Mouse (Mus musculus): ENCODE measurements around the gene Canx. TPM values are rescaled to one million over a fixed set of nuclear protein-coding genes. Genes with fewer than 3 reads are reported as not detected.
A peak's percentile ranks its signal among the peaks of the same experiment; 100 is the strongest.
"Not testable (repeated sequence)": the region's sequence is repeated elsewhere in the genome, so short reads cannot be mapped to it uniquely, and the experiment has no call there.

Canx gene
- polyA plus RNA-seq, 1 experiment = 396 TPM

GRCm38 (mm10) chr11:50336891-50337290, 11.4 kb upstream of the Canx start:
- H3K4me3 ChIP-seq (ENCODE audit: insufficient read depth, low read length) = no peak overlapping the region
- TF ChIP-seq POLR2A (IDR thresholded peaks at IDR 0.05; ENCODE audit: borderline replicate concordance, low read depth, low read length) = no peak
- H3K27ac ChIP-seq (ENCODE audit: insufficient read depth, low read depth, low read length) = no peak overlapping the region
- H3K4me1 ChIP-seq (ENCODE audit: control insufficient read depth, insufficient read depth, low read length) = no peaks in the 10 kb centered on the region

DNA sequence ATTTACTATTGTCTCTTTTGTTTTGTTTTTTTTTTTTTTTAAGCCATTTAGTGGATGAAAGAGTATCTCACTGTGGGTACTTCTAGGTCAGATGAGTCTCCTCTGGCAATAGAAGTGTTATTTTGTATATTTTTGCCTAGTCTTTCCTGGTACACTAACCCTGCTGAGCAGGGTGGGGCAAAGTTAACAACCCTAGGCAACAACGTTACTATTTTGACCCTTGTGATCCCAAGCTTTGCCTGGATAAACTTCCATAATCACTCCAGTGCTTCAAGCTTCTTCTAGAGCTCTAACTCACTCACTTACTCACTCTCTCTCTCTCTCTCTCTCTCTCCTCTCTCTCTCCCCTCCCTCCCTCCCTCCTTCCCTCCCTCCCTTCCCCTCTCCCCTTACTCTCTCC, 10.7 kb upstream of the Canx start:
- no peak overlapping the region for H3K27ac ChIP-seq (ENCODE audit: insufficient read depth, low read depth, low read length)
- no peak overlapping the region for H3K4me3 ChIP-seq (ENCODE audit: insufficient read depth, low read length)
- no peaks in the 10 kb centered on the region for H3K4me1 ChIP-seq (ENCODE audit: control insufficient read depth, insufficient read depth, low read length)
- TF ChIP-seq CTCF (IDR thresholded peaks at IDR 0.05; ENCODE audit: low read depth, low read length) (no peak), POLR2A (IDR thresholded peaks at IDR 0.05; ENCODE audit: borderline replicate concordance, low read depth, low read length) (no peak)

- Histone ChIP-seq H3K4me3 (ENCODE audit: insufficient read depth, low read length) (no peak overlapping the region), H3K27ac (ENCODE audit: insufficient read depth, low read depth, low read length) (no peak overlapping the region), H3K4me1 (ENCODE audit: control insufficient read depth, insufficient read depth, low read length) (peaks cover 8% of the 10 kb centered on the region)
- TF ChIP-seq CTCF (IDR thresholded peaks at IDR 0.05; ENCODE audit: low read depth, low read length) (no peak), POLR2A (IDR thresholded peaks at IDR 0.05; ENCODE audit: borderline replicate concordance, low read depth, low read length) (no peak)
These were observed 7.7 kb upstream of the Canx start for GRCm38 (mm10) chr11:50333181-50333580.

- TF ChIP-seq CTCF (IDR thresholded peaks at IDR 0.05; ENCODE audit: low read depth, low read length) = no peak
- no peak for TF ChIP-seq POLR2A (IDR thresholded peaks at IDR 0.05; ENCODE audit: borderline replicate concordance, low read depth, low read length)
- H3K4me3 ChIP-seq (ENCODE audit: insufficient read depth, low read length) = no peak overlapping the region
- H3K27ac ChIP-seq (ENCODE audit: insufficient read depth, low read depth, low read length) = no peak overlapping the region
- peaks cover 11% of the 10 kb centered on the region for H3K4me1 ChIP-seq (ENCODE audit: control insufficient read depth, insufficient read depth, low read length)
These were observed 3.9 kb upstream of the Canx start for GRCm38 (mm10) chr11:50329378-50329777.

DNA sequence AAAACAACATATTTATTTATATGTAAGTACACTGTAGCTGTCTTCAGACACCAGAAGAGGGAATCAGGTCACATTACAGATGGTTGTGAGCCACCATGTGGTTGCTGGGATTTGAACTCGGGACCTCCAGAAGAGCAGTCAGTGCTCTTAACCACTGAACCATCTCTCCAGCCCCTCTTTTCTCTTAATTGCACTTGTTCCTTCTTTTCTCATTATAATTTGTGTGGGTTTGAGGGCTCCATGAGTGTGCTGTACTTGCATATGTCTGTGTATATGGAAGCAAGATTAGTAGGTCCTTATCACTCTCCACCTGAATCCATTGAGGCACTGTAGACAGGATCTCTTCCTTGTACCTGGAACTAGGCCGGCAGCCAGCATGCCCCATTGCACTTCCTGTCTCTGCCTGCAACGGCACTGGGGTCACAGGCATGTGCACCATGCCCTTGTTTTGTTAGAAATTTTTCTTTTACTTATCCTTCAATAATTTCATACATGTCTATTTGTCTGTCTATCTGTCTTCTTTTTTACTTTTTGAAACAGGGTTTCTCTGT, 2.7 kb upstream of the Canx start:
- no peak overlapping the region for H3K27ac ChIP-seq (ENCODE audit: insufficient read depth, low read depth, low read length)
- no peak overlapping the region for H3K4me3 ChIP-seq (ENCODE audit: insufficient read depth, low read length)
- TF ChIP-seq CTCF (IDR thresholded peaks at IDR 0.05; ENCODE audit: low read depth, low read length) (no peak), POLR2A (IDR thresholded peaks at IDR 0.05; ENCODE audit: borderline replicate concordance, low read depth, low read length) (no peak)
- peaks cover 13% of the 10 kb centered on the region for H3K4me1 ChIP-seq (ENCODE audit: control insufficient read depth, insufficient read depth, low read length)

- Histone ChIP-seq H3K27ac (ENCODE audit: insufficient read depth, low read depth, low read length) (peak overlapping the region; percentile 60), H3K4me3 (ENCODE audit: insufficient read depth, low read length) (peak overlapping the region; percentile 68), H3K4me1 (ENCODE audit: control insufficient read depth, insufficient read depth, low read length) (peaks cover 17% of the 10 kb centered on the region)
- no peak for TF ChIP-seq CTCF (IDR thresholded peaks at IDR 0.05; ENCODE audit: low read depth, low read length)
- no peak for TF ChIP-seq POLR2A (IDR thresholded peaks at IDR 0.05; ENCODE audit: borderline replicate concordance, low read depth, low read length)
These were observed 961 bp upstream of the Canx start for GRCm38 (mm10) chr11:50326302-50326966.

DNA sequence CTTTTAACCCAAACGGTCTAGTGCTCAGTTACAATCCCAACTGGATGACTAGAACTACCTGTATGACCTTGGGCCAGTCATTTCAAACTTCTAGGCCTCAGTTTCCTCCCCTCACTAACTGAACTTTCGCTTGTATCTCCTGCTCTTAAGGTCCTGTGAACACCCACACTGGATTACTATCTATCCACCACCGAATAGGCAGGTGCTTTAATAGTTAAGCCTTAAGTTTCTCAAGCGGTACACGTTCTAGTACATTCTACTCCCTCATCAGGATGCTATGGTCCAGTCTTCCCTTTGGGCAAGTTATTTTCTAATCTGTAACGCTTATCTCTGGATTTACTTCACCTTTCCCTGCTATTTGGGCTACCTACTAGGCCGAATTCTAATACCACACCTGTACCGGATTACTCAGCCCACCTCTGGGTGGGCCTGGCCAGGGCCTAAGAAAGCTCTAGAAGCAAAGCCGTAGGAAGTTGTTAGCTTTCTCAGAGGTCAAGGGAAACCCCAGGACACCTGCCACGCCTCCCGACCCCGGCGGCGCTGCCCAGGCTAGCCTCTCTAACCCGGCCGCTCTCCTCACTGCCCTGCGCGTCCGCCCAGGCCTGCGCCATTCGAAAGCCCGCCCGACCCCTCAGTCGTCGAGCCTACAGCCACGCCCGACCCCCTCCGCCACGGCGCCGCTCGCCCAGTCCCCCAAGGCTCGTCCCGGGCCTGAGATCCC, 562 bp downstream of the Canx start:
- peaks cover 16% of the 10 kb centered on the region for H3K4me1 ChIP-seq (ENCODE audit: control insufficient read depth, insufficient read depth, low read length)
- peak overlapping the region; percentile 76 for H3K4me3 ChIP-seq (ENCODE audit: insufficient read depth, low read length)
- no peak for TF ChIP-seq POLR2A (IDR thresholded peaks at IDR 0.05; ENCODE audit: borderline replicate concordance, low read depth, low read length)
- TF ChIP-seq CTCF (IDR thresholded peaks at IDR 0.05; ENCODE audit: low read depth, low read length) = no peak
- peak overlapping the region; percentile 60 for H3K27ac ChIP-seq (ENCODE audit: insufficient read depth, low read depth, low read length)

DNA sequence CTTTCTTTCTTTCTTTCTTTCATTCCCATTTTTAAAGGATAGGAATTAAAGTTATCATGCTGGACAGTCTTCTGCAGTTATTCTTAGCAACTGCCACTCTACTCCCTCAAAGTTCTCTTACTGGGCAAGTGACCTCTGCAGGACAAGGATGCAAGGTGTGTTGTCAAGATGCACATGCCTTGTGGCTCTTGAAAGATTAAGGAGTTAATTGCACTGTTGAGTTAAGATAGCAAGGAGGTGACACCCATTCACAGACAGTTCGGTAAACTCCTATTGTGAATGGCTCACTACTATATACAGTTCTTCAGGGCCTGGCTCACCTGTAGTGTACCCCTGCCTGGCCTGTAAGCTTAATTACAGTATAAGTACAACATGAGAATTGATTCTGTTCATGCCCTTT, 1.6 kb downstream of the Canx start:
- Histone ChIP-seq H3K4me3 (ENCODE audit: insufficient read depth, low read length) (peak overlapping the region; percentile 76), H3K4me1 (ENCODE audit: control insufficient read depth, insufficient read depth, low read length) (peaks cover 17% of the 10 kb centered on the region), H3K27ac (ENCODE audit: insufficient read depth, low read depth, low read length) (no peak overlapping the region)
- no peak for TF ChIP-seq CTCF (IDR thresholded peaks at IDR 0.05; ENCODE audit: low read depth, low read length)

DNA sequence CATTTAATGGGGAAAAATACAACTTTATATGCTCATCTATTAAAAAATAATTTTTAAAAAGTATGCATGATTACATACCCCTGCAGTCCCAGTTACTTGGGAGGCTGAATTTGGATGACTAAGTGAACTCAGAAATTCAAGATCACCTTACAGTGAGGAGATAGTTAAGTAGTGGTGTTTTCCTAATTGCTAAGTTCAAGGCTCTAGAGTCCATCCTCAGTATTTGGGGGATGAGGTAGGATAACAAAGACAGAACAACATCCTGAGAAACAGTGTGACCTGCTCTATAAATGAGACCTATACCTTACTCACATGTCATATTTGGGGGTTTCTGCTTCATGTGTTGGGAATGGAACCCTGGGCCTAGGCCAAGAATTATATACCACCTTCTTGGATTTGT, 3.1 kb downstream of the Canx start:
- Histone ChIP-seq H3K4me3 (ENCODE audit: insufficient read depth, low read length) (no peak overlapping the region), H3K27ac (ENCODE audit: insufficient read depth, low read depth, low read length) (no peak overlapping the region), H3K4me1 (ENCODE audit: control insufficient read depth, insufficient read depth, low read length) (peaks cover 20% of the 10 kb centered on the region)
- TF ChIP-seq POLR2A (IDR thresholded peaks at IDR 0.05; ENCODE audit: borderline replicate concordance, low read depth, low read length) = no peak

- Histone ChIP-seq H3K27ac (ENCODE audit: insufficient read depth, low read depth, low read length) (no peak overlapping the region), H3K4me3 (ENCODE audit: insufficient read depth, low read length) (no peak overlapping the region), H3K4me1 (ENCODE audit: control insufficient read depth, insufficient read depth, low read length) (peaks cover 20% of the 10 kb centered on the region)
- no peak for TF ChIP-seq CTCF (IDR thresholded peaks at IDR 0.05; ENCODE audit: low read depth, low read length)
- no peak for TF ChIP-seq POLR2A (IDR thresholded peaks at IDR 0.05; ENCODE audit: borderline replicate concordance, low read depth, low read length)
These were observed 4.2 kb downstream of the Canx start for GRCm38 (mm10) chr11:50321239-50321638.

DNA sequence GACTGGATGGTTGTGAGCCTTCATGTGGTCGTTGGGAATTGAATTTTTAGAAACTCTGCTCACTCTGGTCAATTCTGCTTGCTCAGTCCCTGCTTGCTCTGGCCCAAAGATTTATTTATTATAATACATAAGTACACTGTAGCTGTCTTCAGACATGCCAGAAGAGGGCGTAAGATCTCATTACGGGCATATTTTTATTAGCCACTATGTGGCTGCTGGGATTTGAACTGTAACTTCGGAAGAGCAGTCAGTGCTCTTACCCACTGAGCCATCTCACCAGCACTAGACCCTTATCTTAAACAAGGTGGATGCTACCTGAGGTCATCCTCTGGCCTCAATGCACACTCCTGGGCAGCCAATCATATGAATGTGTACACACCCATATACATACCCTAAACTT, 6.1 kb downstream of the Canx start:
- not testable (repeated sequence) for H3K4me3 ChIP-seq (ENCODE audit: insufficient read depth, low read length); H3K27ac ChIP-seq (ENCODE audit: insufficient read depth, low read depth, low read length)
- H3K4me1 ChIP-seq (ENCODE audit: control insufficient read depth, insufficient read depth, low read length) = peaks cover 20% of the 10 kb centered on the region

All from bone marrow macrophage, adult 2 months (primary cell).